Mouse (Mus musculus) olfactory bulb, adult 2 months (tissue): ENCODE data around the gene Acsl6. TPM values are rescaled to one million over a fixed set of nuclear protein-coding genes. Genes with fewer than 3 reads are reported as not detected.
"Not testable (repeated sequence)": the region's sequence is repeated elsewhere in the genome, so short reads cannot be mapped to it uniquely, and the experiment has no call there.

Experiments
- H3K27ac ChIP-seq: fragments of 200-500 bp; 2 replicates; pipeline ENCODE4 v1.5.1; 2012; ENCODE audit warnings: low read depth, low read length; ENCODE audit not compliant: insufficient read depth
- H3K4me1 ChIP-seq: fragments of 200-500 bp; 2 replicates; pipeline ENCODE4 v1.6.1; 2012; ENCODE audit warnings: low read length; ENCODE audit not compliant: control insufficient read depth, insufficient read depth
- H3K4me3 ChIP-seq: fragments of 200-500 bp; 2 replicates; pipeline ENCODE4 v1.5.1; 2012; ENCODE audit warnings: mild to moderate bottlenecking, low read depth, low read length, moderate library complexity; ENCODE audit not compliant: insufficient read depth
- CTCF ChIP-seq: fragments of 200-500 bp; IDR thresholded peaks from 2 replicates; pipeline ENCODE4 v1.5.1; 2012; ENCODE audit warnings: low read depth, mild to moderate bottlenecking, low read length, moderate library complexity; ENCODE audit not compliant: insufficient read depth
- POLR2A ChIP-seq: fragments of 200-500 bp; IDR thresholded peaks from 2 replicates; pipeline ENCODE4 v1.6.1; 2012; ENCODE audit warnings: mild to moderate bottlenecking, low read depth, low read length, moderate library complexity; ENCODE audit not compliant: insufficient read depth
- WGBS: fragments of 180-500 bp; shearing (Covaris S2); methylation state at CpG from one replicate; pipeline ENCODE4 v1.1.7; 2018; 5-methylcytosine and 5-hydroxymethylcytosine counted together
- polyA plus RNA-seq: library from polyadenylated mRNA; stranded (reverse); fragments of >200 nt; gene quantifications from 2 replicates; pipeline ENCODE4 v1.2.4, GENCODE M21; 2012; ENCODE audit warnings: low replicate concordance; ENCODE audit not compliant: missing spikeins, insufficient read depth, insufficient read length

The Acsl6 gene
- polyA plus RNA-seq, 1 experiment = 91.1 TPM

- TF ChIP-seq POLR2A = no peak
These were observed 15.7 kb upstream of the Acsl6 start for GRCm38 (mm10) chr11:54287821-54288453.

DNA sequence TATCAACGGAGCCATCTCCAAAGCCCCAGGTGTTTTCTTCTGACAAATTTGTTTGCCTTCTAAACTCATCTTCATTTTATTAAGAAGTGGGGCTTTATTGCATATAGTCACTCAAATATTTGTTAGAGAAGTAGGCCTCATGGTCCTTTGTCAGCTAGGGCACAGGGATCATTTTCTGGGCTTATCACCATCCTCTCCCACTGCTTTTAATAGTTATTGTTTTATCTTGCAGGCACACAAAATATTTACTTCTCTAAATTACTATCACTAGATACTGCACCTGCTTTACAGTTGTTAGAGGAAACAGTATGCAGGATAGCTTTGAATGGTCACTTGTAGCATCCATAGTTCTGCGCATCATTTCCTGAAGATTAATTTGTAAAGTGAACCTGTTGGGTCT lies 11.4 kb upstream of the Acsl6 start:
- H3K4me1 ChIP-seq = no peaks in the 10 kb centered on the region
- 91% methylated on average over 2 of the region's 2 CpGs for WGBS
- no peak overlapping the region for H3K27ac ChIP-seq
- no peak overlapping the region for H3K4me3 ChIP-seq
- TF ChIP-seq CTCF (no peak), POLR2A (no peak)

More at GRCm38 (mm10) chr11:54287821-54288453, 15.7 kb upstream of the Acsl6 start:
- Histone ChIP-seq H3K4me3 (no peak overlapping the region), H3K4me1 (no peaks in the 10 kb centered on the region), H3K27ac (no peak overlapping the region)
- WGBS = 89% methylated on average over 8 of the region's 8 CpGs

GRCm38 (mm10) chr11:54293980-54294807 lies 9.4 kb upstream of the Acsl6 start:
- Histone ChIP-seq H3K4me1 (no peaks in the 10 kb centered on the region), H3K27ac (no peak overlapping the region), H3K4me3 (no peak overlapping the region)
- TF ChIP-seq POLR2A (no peak), CTCF (no peak)
- 85% methylated on average over 12 of the region's 12 CpGs for WGBS

- Histone ChIP-seq H3K4me3 (no peak overlapping the region), H3K4me1 (no peaks in the 10 kb centered on the region), H3K27ac (no peak overlapping the region)
- 91% methylated on average over 4 of the region's 4 CpGs for WGBS
- TF ChIP-seq CTCF (no peak), POLR2A (no peak)
These were observed 7.6 kb upstream of the Acsl6 start for GRCm38 (mm10) chr11:54295971-54296370.

DNA sequence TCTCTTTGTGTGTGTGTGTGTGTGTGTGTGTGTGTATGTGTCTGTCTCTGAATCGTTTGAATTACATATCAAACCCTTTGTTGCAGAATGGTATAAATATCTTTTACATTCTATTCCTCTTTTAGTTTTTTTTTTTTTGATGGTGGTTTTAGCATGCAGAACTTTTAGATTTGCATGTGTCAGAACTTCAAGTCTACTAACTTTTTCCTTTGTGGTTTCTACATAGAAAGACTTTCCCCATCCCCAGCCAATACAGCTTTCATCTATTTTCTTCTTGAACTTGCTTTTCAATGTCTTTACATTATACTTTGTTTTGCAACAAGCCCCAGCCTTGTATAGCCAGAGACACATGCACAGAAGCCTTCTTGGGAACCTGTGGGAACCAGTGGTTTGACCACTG lies 6.9 kb upstream of the Acsl6 start:
- WGBS = 92% methylated on average over 1 of the region's 1 CpGs
- no peak overlapping the region for H3K4me3 ChIP-seq
- H3K27ac ChIP-seq = no peak overlapping the region
- TF ChIP-seq POLR2A = no peak
- TF ChIP-seq CTCF = no peak
- H3K4me1 ChIP-seq = peaks cover 2% of the 10 kb centered on the region; the same call in 1 of the 2 replicates

GRCm38 (mm10) chr11:54297471-54297870 lies 6.1 kb upstream of the Acsl6 start:
- 90% methylated on average over 2 of the region's 2 CpGs for WGBS

DNA sequence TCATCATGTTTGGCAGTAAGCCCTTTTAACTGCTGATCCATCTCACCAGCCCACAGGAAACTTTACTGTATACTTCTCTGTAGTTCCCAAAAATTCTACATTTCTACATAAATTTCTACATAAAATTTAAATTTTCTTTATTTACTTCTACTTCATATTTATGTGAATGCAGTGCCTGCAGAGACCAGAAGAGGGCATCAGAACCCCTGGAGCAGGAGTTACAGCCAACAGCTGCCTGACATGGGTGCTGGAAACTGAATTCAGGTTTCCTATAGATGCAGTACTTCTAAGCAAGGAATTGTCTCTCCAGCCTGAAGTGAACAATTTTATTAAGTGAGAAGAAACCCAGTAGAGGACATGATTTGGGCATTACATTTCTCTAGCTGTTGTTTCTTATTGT lies 4.8 kb upstream of the Acsl6 start:
- TF ChIP-seq CTCF (no peak), POLR2A (no peak)
- no peak overlapping the region for H3K27ac ChIP-seq
- H3K4me1 ChIP-seq = peaks cover 11% of the 10 kb centered on the region
- no peak overlapping the region for H3K4me3 ChIP-seq

More at GRCm38 (mm10) chr11:54297471-54297870, 6.1 kb upstream of the Acsl6 start:
- H3K27ac ChIP-seq, H3K4me1 ChIP-seq, H3K4me3 ChIP-seq: not testable (repeated sequence)

- Histone ChIP-seq H3K4me1 (peaks cover 23% of the 10 kb centered on the region), H3K27ac (no peak overlapping the region), H3K4me3 (no peak overlapping the region)
- TF ChIP-seq CTCF (no peak), POLR2A (no peak)
- 76% methylated on average over 8 of the region's 8 CpGs for WGBS
These were observed 1.6 kb upstream of the Acsl6 start for GRCm38 (mm10) chr11:54301994-54302393.

DNA sequence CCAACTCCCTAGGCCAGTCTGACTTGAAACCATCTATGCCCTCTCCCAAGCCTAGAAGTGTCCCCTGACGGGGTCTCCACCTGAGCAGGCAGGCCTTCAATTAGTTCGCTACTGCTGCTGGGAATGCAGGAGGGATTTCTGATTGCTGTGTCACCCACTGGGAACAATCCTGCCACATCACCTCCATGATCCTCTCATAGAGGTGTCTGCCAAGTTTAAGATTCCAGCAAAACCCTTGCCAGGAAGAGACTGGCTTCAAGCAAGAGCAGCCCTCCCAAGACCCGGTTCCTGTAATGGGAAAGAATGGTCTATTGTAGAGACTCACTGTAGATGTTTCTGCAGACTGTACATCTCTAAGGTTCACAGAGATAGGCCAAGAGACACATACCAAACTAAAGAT lies 992 bp upstream of the Acsl6 start:
- H3K4me3 ChIP-seq = no peak overlapping the region
- TF ChIP-seq CTCF (no peak), POLR2A (no peak)
- H3K4me1 ChIP-seq = peaks cover 26% of the 10 kb centered on the region
- 83% methylated on average over 3 of the region's 3 CpGs for WGBS
- H3K27ac ChIP-seq = no peak overlapping the region
